ENCODE assay signal across 8 mouse cellular contexts in the genomic region with DNA sequence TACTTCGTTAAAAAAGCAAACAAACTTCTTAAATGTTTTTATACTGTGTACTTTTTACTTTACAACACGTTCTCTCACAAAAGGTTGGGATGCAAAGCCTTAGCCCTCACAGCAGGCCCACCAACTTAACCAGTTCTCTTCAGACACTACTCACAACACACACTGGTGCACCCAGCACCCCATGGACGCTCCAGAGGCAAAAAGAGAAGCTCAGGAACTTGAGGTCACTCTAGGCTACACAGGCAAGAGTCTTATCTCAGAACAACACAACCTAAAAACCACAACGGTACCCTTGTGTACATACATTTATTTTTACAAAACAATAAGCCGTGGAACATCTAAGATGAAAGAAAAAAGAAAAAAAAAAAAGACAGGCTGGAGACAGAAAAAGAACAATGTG. TPM values are rescaled to one million over a fixed set of nuclear protein-coding genes. Genes with fewer than 3 reads are reported as not detected.
DNase-seq lines count a peak whose midpoint lies in the region; ATAC-seq and TF ChIP-seq lines count a peak whose summit lies in the region.

No protein-coding gene starts in this region.

- no peaks in the 10 kb centered on the region for H3K27me3 ChIP-seq in heart, embryonic 14.5 days (ENCODE audit: control insufficient read depth, insufficient read depth, low read length)
- no peaks in the 10 kb centered on the region for H3K27me3 ChIP-seq in hindbrain, embryonic 15.5 days
- H3K27me3 ChIP-seq in midbrain, embryonic 14.5 days (ENCODE audit: control insufficient read depth, insufficient read depth, low read length): no peaks in the 10 kb centered on the region

- intact Hi-C loops in heart, postnatal 14 days (cut with DNase I): loop anchor here (5.0 kb wide), 1 partner anchor 53 kb away; the partner anchor contains the start of genes Dis3 and Pibf1

- no peaks in the 10 kb centered on the region for H3K9me3 ChIP-seq in heart, embryonic 14.5 days (ENCODE audit: control insufficient read depth, low read length)
- H3K9me3 ChIP-seq in hindbrain, embryonic 15.5 days: no peaks in the 10 kb centered on the region
- no peaks in the 10 kb centered on the region for H3K9me3 ChIP-seq in midbrain, embryonic 14.5 days (ENCODE audit: control insufficient read depth, low read length)

- no peak for TF ChIP-seq CTCF in bone marrow macrophage, adult 2 months (IDR thresholded peaks at IDR 0.05; ENCODE audit: low read depth, low read length)

- no peak for ATAC-seq in heart, embryonic 14.5 days (ENCODE audit: insufficient number of reproducible peaks, insufficient read depth, low FRiP score, low read depth)
- no peak for ATAC-seq in hindbrain, embryonic 15.5 days (ENCODE audit: low FRiP score, low read depth)
- no peak for ATAC-seq in midbrain, embryonic 14.5 days (ENCODE audit: low FRiP score, low TSS enrichment)
- ATAC-seq in activated CD4-positive, CD25-positive, alpha-beta regulatory T cell, adult 4 months: no peak

- no peak overlapping the region for H3K27ac ChIP-seq in heart, embryonic 14.5 days (replicated peaks in 1 of 2; ENCODE audit: control insufficient read depth in 1 of 2, insufficient read depth in 1 of 2, low read depth in 2 of 2, low read length in 2 of 2)
- H3K27ac ChIP-seq in bone marrow macrophage, adult 2 months (ENCODE audit: insufficient read depth, low read depth, low read length): 0 out of 2 replicates have a peak overlapping the region, but pooled peaks have one; percentile 12
- H3K27ac ChIP-seq in hindbrain, embryonic 15.5 days (replicated peaks): no peak overlapping the region
- no peak overlapping the region for H3K27ac ChIP-seq in midbrain, embryonic 14.5 days (replicated peaks; ENCODE audit: low read depth, low read length)

- H3K36me3 ChIP-seq in heart, embryonic 14.5 days (ENCODE audit: control insufficient read depth, insufficient read depth, low read length): peaks cover 13% of the 10 kb centered on the region; the same call in 1 of the 2 replicates
- 0 out of 2 replicates have a peak, but pooled peaks cover 3% of the 10 kb centered on the region for H3K36me3 ChIP-seq in hindbrain, embryonic 15.5 days
- no peaks in the 10 kb centered on the region for H3K36me3 ChIP-seq in midbrain, embryonic 14.5 days (ENCODE audit: control insufficient read depth, insufficient read depth, low read length)

- peak overlapping the region; percentile 97 to 99 for H3K4me3 ChIP-seq in heart, embryonic 14.5 days (ENCODE audit: control insufficient read depth in 1 of 2, insufficient read depth in 1 of 2, low read depth in 1 of 2, low read length in 2 of 2)
- peak overlapping the region; percentile 95 for H3K4me3 ChIP-seq in bone marrow macrophage, adult 2 months (ENCODE audit: insufficient read depth, low read length)
- H3K4me3 ChIP-seq in hindbrain, embryonic 15.5 days: peak overlapping the region; percentile 90
- peak overlapping the region; percentile 99 for H3K4me3 ChIP-seq in midbrain, embryonic 14.5 days (replicated peaks; ENCODE audit: low read depth, low read length)

- 5% methylated on average over 5 of the region's 5 CpGs for WGBS in heart, embryonic 14.5 days
- WGBS in hindbrain, embryonic 15.5 days: 4% methylated on average over 5 of the region's 5 CpGs
- WGBS in midbrain, embryonic 14.5 days: 8% methylated on average over 5 of the region's 5 CpGs

- DNase-seq in heart, postnatal 14 days: no peak
- peak; percentile 18 for DNase-seq in midbrain, embryonic 14.5 days
- no peak for DNase-seq in MN1 (ENCODE audit: low spot score)
- DNase-seq in adrenal gland, postnatal 10 days: no peak

- H3K4me2 ChIP-seq in heart, embryonic 14.5 days (ENCODE audit: low read length): peak overlapping the region; percentile 70
- H3K4me2 ChIP-seq in hindbrain, embryonic 15.5 days: peak overlapping the region; percentile 70
- peak overlapping the region; percentile 79 for H3K4me2 ChIP-seq in midbrain, embryonic 14.5 days (ENCODE audit: low read length)

- peak overlapping the region; percentile 98 for H3K9ac ChIP-seq in heart, embryonic 14.5 days (ENCODE audit: low read length)
- peak overlapping the region; percentile 93 for H3K9ac ChIP-seq in hindbrain, embryonic 15.5 days
- peak overlapping the region; percentile 94; the same call in 1 of the 2 replicates for H3K9ac ChIP-seq in midbrain, embryonic 14.5 days (replicated peaks; ENCODE audit: low read length)

- no peak for TF ChIP-seq POLR2A in bone marrow macrophage, adult 2 months (IDR thresholded peaks at IDR 0.05; ENCODE audit: borderline replicate concordance, low read depth, low read length)

- peaks cover 14 to 34% of the 10 kb centered on the region in 2 experiments for H3K4me1 ChIP-seq in heart, embryonic 14.5 days (ENCODE audit: control insufficient read depth in 2 of 2, insufficient read depth in 2 of 2, low read length in 2 of 2)
- H3K4me1 ChIP-seq in bone marrow macrophage, adult 2 months (ENCODE audit: control insufficient read depth, insufficient read depth, low read length): peaks cover 25% of the 10 kb centered on the region
- H3K4me1 ChIP-seq in hindbrain, embryonic 15.5 days (replicated peaks): peaks cover 28% of the 10 kb centered on the region
- peaks cover 22% of the 10 kb centered on the region for H3K4me1 ChIP-seq in midbrain, embryonic 14.5 days (ENCODE audit: control insufficient read depth, insufficient read depth, low read length)

RNA-seq across cellular contexts. Expression of gene Mzt1, which starts 1.2 kb away (rescaled TPM):
- 93.8 and 94.1 TPM in 2 replicates for polyA plus RNA-seq in heart, embryonic 14.5 days (2014; fragmentation: Nextera tagmentation; extraction: Ambion mirVana)
- 10 to 100 TPM; 31.9 to 32.1 TPM for total RNA-seq in heart, postnatal 14 days (2021)
- 43.1 and 46.3 TPM in 2 replicates for polyA plus RNA-seq in bone marrow macrophage, adult 2 months (2012; ENCODE audit: insufficient read depth, insufficient read length, missing spikeins)
- polyA plus RNA-seq in hindbrain, embryonic 15.5 days (2015; fragmentation: Nextera tagmentation; extraction: Ambion mirVana): 98.4 and 99.5 TPM in 2 replicates
- 108 and 112 TPM in 2 replicates for polyA plus RNA-seq in midbrain, embryonic 14.5 days (2014; fragmentation: Nextera tagmentation; extraction: Ambion mirVana)
- 10 to 100 TPM; 56.1 to 58.4 TPM for polyA plus RNA-seq in activated CD4-positive, CD25-positive, alpha-beta regulatory T cell, adult 4 months (2017; shearing (Covaris generic))
- 10 to 100 TPM; 30.3 to 30.7 TPM for total RNA-seq in adrenal gland, postnatal 10 days (2021)

RNA-seq across cellular contexts. Expression of gene Bora, which starts 1.3 kb away (rescaled TPM):
- 37.5 and 38.9 TPM in 2 replicates for polyA plus RNA-seq in heart, embryonic 14.5 days (2014; fragmentation: Nextera tagmentation; extraction: Ambion mirVana)
- 1 to 10 TPM; 2.7 to 3.2 TPM for total RNA-seq in heart, postnatal 14 days (2021)
- polyA plus RNA-seq in bone marrow macrophage, adult 2 months (2012; ENCODE audit: insufficient read depth, insufficient read length, missing spikeins): 13.7 and 13.8 TPM in 2 replicates
- polyA plus RNA-seq in hindbrain, embryonic 15.5 days (2015; fragmentation: Nextera tagmentation; extraction: Ambion mirVana): 15.4 and 18.7 TPM in 2 replicates
- 10.6 and 16.4 TPM in 2 replicates for polyA plus RNA-seq in midbrain, embryonic 14.5 days (2014; fragmentation: Nextera tagmentation; extraction: Ambion mirVana)
- polyA plus RNA-seq in activated CD4-positive, CD25-positive, alpha-beta regulatory T cell, adult 4 months (2017; shearing (Covaris generic)): 10 to 100 TPM; 27.4 to 31.0 TPM
- 1 to 10 TPM; 6.1 to 9.6 TPM for total RNA-seq in adrenal gland, postnatal 10 days (2021)

RNA-seq across cellular contexts. Expression of gene Rpl36a-ps1, which starts 50.6 kb away (rescaled TPM):
- 1.3 and 1.6 TPM in 2 replicates for polyA plus RNA-seq in heart, embryonic 14.5 days (2014; fragmentation: Nextera tagmentation; extraction: Ambion mirVana)
- total RNA-seq in heart, postnatal 14 days (2021): 1 to 10 TPM; 1.1 to 3.7 TPM
- polyA plus RNA-seq in bone marrow macrophage, adult 2 months (2012; ENCODE audit: insufficient read depth, insufficient read length, missing spikeins): 12.7 and 14.2 TPM in 2 replicates
- 0.51 TPM in 1 of 2 replicates, not detected in the other for polyA plus RNA-seq in hindbrain, embryonic 15.5 days (2015; fragmentation: Nextera tagmentation; extraction: Ambion mirVana)
- 0.72 TPM in 1 of 2 replicates, not detected in the other for polyA plus RNA-seq in midbrain, embryonic 14.5 days (2014; fragmentation: Nextera tagmentation; extraction: Ambion mirVana)
- 10 to 100 TPM; 32.3 to 44.8 TPM for polyA plus RNA-seq in activated CD4-positive, CD25-positive, alpha-beta regulatory T cell, adult 4 months (2017; shearing (Covaris generic))
- 1 to 10 TPM; 3.8 to 7.0 TPM for total RNA-seq in adrenal gland, postnatal 10 days (2021)

RNA-seq across cellular contexts. Expression of gene Pibf1, which starts 54.5 kb away (rescaled TPM):
- 13.9 and 17.0 TPM in 2 replicates for polyA plus RNA-seq in heart, embryonic 14.5 days (2014; fragmentation: Nextera tagmentation; extraction: Ambion mirVana)
- 1 to 10 TPM; 7.3 to 9.0 TPM for total RNA-seq in heart, postnatal 14 days (2021)
- polyA plus RNA-seq in bone marrow macrophage, adult 2 months (2012; ENCODE audit: insufficient read depth, insufficient read length, missing spikeins): 11.7 and 13.0 TPM in 2 replicates
- 17.1 TPM in 2 replicates for polyA plus RNA-seq in hindbrain, embryonic 15.5 days (2015; fragmentation: Nextera tagmentation; extraction: Ambion mirVana)
- polyA plus RNA-seq in midbrain, embryonic 14.5 days (2014; fragmentation: Nextera tagmentation; extraction: Ambion mirVana): 18.5 and 19.3 TPM in 2 replicates
- 10 to 100 TPM; 18.0 to 18.5 TPM for polyA plus RNA-seq in activated CD4-positive, CD25-positive, alpha-beta regulatory T cell, adult 4 months (2017; shearing (Covaris generic))
- 10 to 100 TPM in 1 of 2 experiments, 1 to 10 TPM in 1; 9.5 to 11.8 TPM for total RNA-seq in adrenal gland, postnatal 10 days (2021)

RNA-seq across cellular contexts. Expression of gene Dis3, which starts 54.9 kb away (rescaled TPM):
- polyA plus RNA-seq in heart, embryonic 14.5 days (2014; fragmentation: Nextera tagmentation; extraction: Ambion mirVana): 23.8 and 27.5 TPM in 2 replicates
- 10 to 100 TPM; 11.9 to 12.0 TPM for total RNA-seq in heart, postnatal 14 days (2021)
- 13.7 and 16.0 TPM in 2 replicates for polyA plus RNA-seq in bone marrow macrophage, adult 2 months (2012; ENCODE audit: insufficient read depth, insufficient read length, missing spikeins)
- polyA plus RNA-seq in hindbrain, embryonic 15.5 days (2015; fragmentation: Nextera tagmentation; extraction: Ambion mirVana): 22.1 and 23.0 TPM in 2 replicates
- 23.5 and 34.2 TPM in 2 replicates for polyA plus RNA-seq in midbrain, embryonic 14.5 days (2014; fragmentation: Nextera tagmentation; extraction: Ambion mirVana)
- 1 to 10 TPM; 5.3 to 9.0 TPM for polyA plus RNA-seq in activated CD4-positive, CD25-positive, alpha-beta regulatory T cell, adult 4 months (2017; shearing (Covaris generic))
- 10 to 100 TPM; 21.2 to 28.5 TPM for total RNA-seq in adrenal gland, postnatal 10 days (2021)
